Mouse (Mus musculus): Measurements from ENCODE around the gene Ms4a18.
"Not testable (repeated sequence)": the region's sequence is repeated elsewhere in the genome, so short reads cannot be mapped to it uniquely, and the experiment has no call there.

GRCm38 (mm10) chr19:11055700-11056099, 37.9 kb upstream of the Ms4a18 start:
- TF ChIP-seq POLR2A (IDR thresholded peaks at IDR 0.05; ENCODE audit: low read depth, low read length); CTCF (IDR thresholded peaks at IDR 0.05; ENCODE audit: extremely low read depth, insufficient read length, insufficient replicate concordance, low read depth, low read length): not testable (repeated sequence)

Data from small intestine, adult 2 months (tissue).